Mouse (Mus musculus) kidney, postnatal 0 days (tissue): ENCODE measurements around the gene Tom1l1. TPM values are rescaled to one million over a fixed set of nuclear protein-coding genes. Genes with fewer than 3 reads are reported as not detected.

Experiments
- ATAC-seq: fragments of 200-750 bp; cut with Nextera tagmentation; replicated peaks from 2 replicates; pipeline ENCODE4 v1.8.0; 2017; ENCODE audit warnings: low read depth, moderate number of reproducible peaks, moderate TSS enrichment, moderate library complexity; ENCODE audit not compliant: low FRiP score
- DNase-seq: peaks from one replicate; pipeline ENCODE4 v3.0.0-alpha.2; 2016; ENCODE audit warnings: low spot score
- H3K27ac ChIP-seq: fragments of 300-500 bp; sonication (generic); 2 replicates; pipeline ENCODE4 v1.5.1; 2014; ENCODE audit warnings: mild to moderate bottlenecking
- H3K27me3 ChIP-seq: fragments of 300-500 bp; sonication (generic); 2 replicates; pipeline ENCODE4 v1.6.1; 2014; ENCODE audit warnings: low read length, mixed read lengths; ENCODE audit not compliant: insufficient read depth
- H3K36me3 ChIP-seq: fragments of 300-500 bp; sonication (generic); 2 replicates; pipeline ENCODE4 v1.6.1; 2014; ENCODE audit warnings: low read length, mixed read lengths; ENCODE audit not compliant: insufficient read depth
- H3K4me1 ChIP-seq: fragments of 300-500 bp; sonication (generic); replicated peaks from 2 replicates; pipeline ENCODE4 v1.6.1; 2014; ENCODE audit warnings: antibody characterized with exemption, low read length, mixed read lengths; ENCODE audit not compliant: insufficient read depth
- H3K4me2 ChIP-seq: fragments of 300-500 bp; sonication (generic); 2 replicates; pipeline ENCODE4 v1.6.1; 2014; ENCODE audit warnings: mild to moderate bottlenecking, low read length, moderate library complexity, mixed read lengths
- H3K4me3 ChIP-seq: fragments of 300-500 bp; sonication (generic); replicated peaks from 2 replicates; pipeline ENCODE4 v1.5.1; 2014; ENCODE audit warnings: low read depth, low read length
- H3K9ac ChIP-seq: fragments of 300-500 bp; sonication (generic); 2 replicates; pipeline ENCODE4 v1.6.1; 2014; ENCODE audit warnings: low read depth, low read length
- H3K9me3 ChIP-seq: fragments of 300-500 bp; sonication (generic); replicated peaks from 2 replicates; pipeline ENCODE4 v1.6.1; 2016; ENCODE audit warnings: low read length, inconsistent platforms, mixed read lengths
- CTCF ChIP-seq: IDR thresholded peaks from 2 replicates; pipeline ENCODE4 v1.5.1; 2016; ENCODE audit warnings: antibody characterized with exemption, low read depth, mild to moderate bottlenecking, moderate library complexity
- WGBS: fragments of 180-500 bp; shearing (Covaris S2); extraction: QIAGEN DNeasy Blood & Tissue Kit; methylation state at CpG from one replicate; pipeline ENCODE4 v1.1.7; 2014; 5-methylcytosine and 5-hydroxymethylcytosine counted together
- polyA plus RNA-seq: library from polyadenylated mRNA; unstranded; fragments of >200 nt; fragmentation: Nextera tagmentation; extraction: Ambion mirVana; gene quantifications from 2 replicates; pipeline ENCODE4 v1.2.1, GENCODE M21; 2015

Tom1l1 gene
- polyA plus RNA-seq, 1 experiment from 2014 or later, result 32.8 TPM

DNA sequence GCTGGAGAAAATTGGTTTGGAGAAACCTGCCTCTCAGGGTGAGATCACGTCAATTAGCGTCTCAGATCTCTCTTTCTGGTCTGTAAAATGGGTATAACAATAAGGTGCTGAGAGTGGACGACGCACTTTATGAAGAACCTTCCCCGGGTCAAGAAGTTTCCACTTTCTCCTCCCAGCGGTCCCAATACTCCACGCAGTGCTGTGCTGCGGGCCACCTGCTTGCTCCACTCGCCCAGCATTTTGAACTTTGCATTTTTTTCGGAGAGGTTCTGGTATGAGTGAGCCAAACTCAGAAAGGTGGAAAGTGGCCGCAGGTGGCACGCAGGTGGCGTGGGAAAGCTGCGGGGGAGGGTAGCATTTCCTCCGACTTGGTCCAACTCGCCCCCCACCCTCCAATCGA lies 1.1 kb downstream of the Tom1l1 start:
- Histone ChIP-seq H3K27me3 (no peaks in the 10 kb centered on the region), H3K4me3 (peak overlapping the region; percentile 65), H3K4me1 (0 out of 2 replicates have a peak, but pooled peaks cover 7% of the 10 kb centered on the region), H3K27ac (no peak overlapping the region), H3K9me3 (no peaks in the 10 kb centered on the region), H3K9ac (peak overlapping the region; percentile 59), H3K36me3 (no peaks in the 10 kb centered on the region), H3K4me2 (peak overlapping the region; percentile 85)
- 2% methylated on average over 17 of the region's 17 CpGs for WGBS
- ATAC-seq (peak; percentile 18; the same call in 1 of the 2 replicates), DNase-seq (no peak)
- TF ChIP-seq CTCF, result no peak

- Histone ChIP-seq H3K4me3 (peak overlapping the region; percentile 65), H3K9ac (peak overlapping the region; percentile 59), H3K27ac (no peak overlapping the region), H3K27me3 (no peaks in the 10 kb centered on the region), H3K4me2 (peak overlapping the region; percentile 85), H3K36me3 (no peaks in the 10 kb centered on the region), H3K4me1 (0 out of 2 replicates have a peak, but pooled peaks cover 7% of the 10 kb centered on the region), H3K9me3 (no peaks in the 10 kb centered on the region)
- 71% methylated on average over 13 of the region's 13 CpGs for WGBS
- no peak for TF ChIP-seq CTCF
- ATAC-seq, result no peak
- no peak for DNase-seq
These were observed 1.7 kb downstream of the Tom1l1 start for GRCm38 (mm10) chr11:90686287-90687025.

- ATAC-seq (no peak), DNase-seq (no peak)
- WGBS, result 63% methylated on average over 6 of the region's 6 CpGs
- Histone ChIP-seq H3K9ac (no peak overlapping the region), H3K4me3 (no peak overlapping the region), H3K4me1 (0 out of 2 replicates have a peak, but pooled peaks cover 7% of the 10 kb centered on the region), H3K9me3 (no peaks in the 10 kb centered on the region), H3K4me2 (no peak overlapping the region), H3K36me3 (0 out of 2 replicates have a peak, but pooled peaks cover 3% of the 10 kb centered on the region), H3K27me3 (no peaks in the 10 kb centered on the region), H3K27ac (no peak overlapping the region)
- TF ChIP-seq CTCF, result no peak
These were observed 3.0 kb downstream of the Tom1l1 start for GRCm38 (mm10) chr11:90685196-90685595.

- ATAC-seq, result no peak
- Histone ChIP-seq H3K9me3 (no peaks in the 10 kb centered on the region), H3K4me3 (no peak overlapping the region), H3K4me1 (0 out of 2 replicates have a peak, but pooled peaks cover 7% of the 10 kb centered on the region), H3K27me3 (no peaks in the 10 kb centered on the region), H3K9ac (no peak overlapping the region), H3K36me3 (0 out of 2 replicates have a peak, but pooled peaks cover 3% of the 10 kb centered on the region), H3K4me2 (no peak overlapping the region), H3K27ac (no peak overlapping the region)
- TF ChIP-seq CTCF, result no peak
- DNase-seq, result no peak
- WGBS, result 36% methylated on average over 6 of the region's 6 CpGs
These were observed 3.4 kb downstream of the Tom1l1 start for GRCm38 (mm10) chr11:90684765-90685164.

DNA sequence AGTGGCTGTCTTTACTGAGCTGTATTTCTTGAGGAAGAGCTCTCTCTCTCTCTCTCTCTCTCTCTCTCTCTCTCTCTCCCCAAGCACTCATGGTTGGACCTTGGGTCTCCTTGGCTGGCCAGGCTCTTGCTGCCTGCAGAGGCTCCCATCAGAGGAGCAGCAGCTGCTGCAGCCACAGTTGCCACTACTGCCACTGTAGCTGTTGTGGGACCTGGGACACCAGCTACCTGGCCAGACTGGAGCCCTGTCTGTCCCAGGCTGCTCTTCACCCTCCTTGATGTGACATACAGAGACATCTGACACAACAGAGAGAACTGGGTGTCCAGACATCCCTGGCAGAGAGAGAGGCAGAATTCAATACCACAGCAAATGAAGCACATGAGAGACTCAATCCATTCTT lies 7.0 kb downstream of the Tom1l1 start:
- H3K9me3 ChIP-seq, result no peaks in the 10 kb centered on the region
- no peak for ATAC-seq
- H3K27ac ChIP-seq, result no peak overlapping the region
- DNase-seq, result no peak
- H3K4me3 ChIP-seq, result no peak overlapping the region
- no peak overlapping the region for H3K4me2 ChIP-seq
- TF ChIP-seq CTCF, result no peak
- H3K4me1 ChIP-seq, result no peaks in the 10 kb centered on the region
- H3K9ac ChIP-seq, result no peak overlapping the region
- H3K27me3 ChIP-seq, result no peaks in the 10 kb centered on the region
- 0 out of 2 replicates have a peak, but pooled peaks cover 3% of the 10 kb centered on the region for H3K36me3 ChIP-seq

GRCm38 (mm10) chr11:90678582-90678981 lies 9.6 kb downstream of the Tom1l1 start:
- DNase-seq (no peak), ATAC-seq (no peak)
- no peak overlapping the region for H3K9ac ChIP-seq
- TF ChIP-seq CTCF, result no peak
- no peaks in the 10 kb centered on the region for H3K4me1 ChIP-seq
- 0 out of 2 replicates have a peak, but pooled peaks cover 3% of the 10 kb centered on the region for H3K36me3 ChIP-seq
- H3K27ac ChIP-seq, result no peak overlapping the region
- no peak overlapping the region for H3K4me3 ChIP-seq
- no peaks in the 10 kb centered on the region for H3K9me3 ChIP-seq
- 85% methylated on average over 5 of the region's 5 CpGs for WGBS
- H3K4me2 ChIP-seq, result no peak overlapping the region
- H3K27me3 ChIP-seq, result no peaks in the 10 kb centered on the region
